Mouse (Mus musculus) testis, adult 2 months (tissue): ENCODE results near the gene Ankk1. TPM values are rescaled to one million over a fixed set of nuclear protein-coding genes. Genes with fewer than 3 reads are reported as not detected.

ENCODE experiments used
- H3K27ac ChIP-seq: fragments of 200-500 bp; 2 replicates; pipeline ENCODE4 v1.5.1; 2012; ENCODE audit warnings: low read depth, low read length; ENCODE audit not compliant: control insufficient read depth, insufficient read depth
- H3K27me3 ChIP-seq: fragments of 200-500 bp; 2 replicates; pipeline ENCODE4 v1.6.1; 2012; ENCODE audit warnings: mild to moderate bottlenecking, low read length, moderate library complexity; ENCODE audit not compliant: control insufficient read depth, insufficient read depth
- H3K36me3 ChIP-seq: fragments of 200-500 bp; 2 replicates; pipeline ENCODE4 v1.6.1; 2012; ENCODE audit warnings: mild to moderate bottlenecking, low read length; ENCODE audit not compliant: control insufficient read depth, insufficient read depth
- H3K4me1 ChIP-seq: fragments of 200-500 bp; 2 replicates; pipeline ENCODE4 v1.6.1; 2012; ENCODE audit warnings: low read length; ENCODE audit not compliant: control insufficient read depth, insufficient read depth
- H3K4me3 ChIP-seq: fragments of 200-500 bp; 2 replicates; pipeline ENCODE4 v1.5.1; 2012; ENCODE audit warnings: low read depth, mild to moderate bottlenecking, low read length, moderate library complexity, mixed read lengths; ENCODE audit not compliant: control insufficient read depth
- CTCF ChIP-seq: fragments of 200-500 bp; IDR thresholded peaks from 2 replicates; pipeline ENCODE4 v1.5.1; 2012; ENCODE audit warnings: low read depth, mild to moderate bottlenecking, inconsistent platforms, low read length, moderate library complexity; ENCODE audit not compliant: control insufficient read depth, insufficient read depth, insufficient replicate concordance
- POLR2A ChIP-seq: fragments of 200-500 bp; IDR thresholded peaks from 2 replicates; pipeline ENCODE4 v1.6.1; 2012; ENCODE audit warnings: low read depth, mild to moderate bottlenecking, inconsistent platforms, low read length, moderate library complexity; ENCODE audit not compliant: control insufficient read depth
- polyA plus RNA-seq: library from polyadenylated mRNA; depleted of rRNA; stranded (reverse); fragments of >200 nt; gene quantifications from 2 replicates; pipeline ENCODE4 v1.2.3, GENCODE M21; 2012

Ankk1 gene
- polyA plus RNA-seq, 1 experiment: 0.30 TPM

DNA sequence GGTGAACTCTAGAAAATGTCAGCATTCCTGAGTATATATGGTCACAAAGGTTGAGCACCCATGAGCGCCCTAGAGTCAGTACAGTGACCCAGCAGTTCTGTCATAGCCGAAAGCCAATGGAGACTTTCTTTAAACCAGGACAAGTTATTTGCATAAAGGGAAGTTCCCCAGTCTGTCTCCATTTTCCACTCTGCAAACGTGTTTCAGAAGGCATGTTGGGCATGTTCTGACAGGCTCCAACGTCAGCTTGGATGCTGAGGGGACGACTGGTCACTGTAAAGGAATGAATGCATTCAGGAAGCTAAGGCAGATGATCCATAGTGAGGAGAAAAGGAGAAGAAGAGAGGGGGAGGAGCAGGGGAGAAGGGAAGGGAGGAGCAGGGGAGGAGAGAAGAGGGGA is 657 bp upstream of the Ankk1 start:
- H3K4me1 ChIP-seq: no peaks in the 10 kb centered on the region
- H3K4me3 ChIP-seq: no peak overlapping the region
- H3K36me3 ChIP-seq: no peaks in the 10 kb centered on the region
- TF ChIP-seq POLR2A (no peak), CTCF (no peak)
- no peak overlapping the region for H3K27ac ChIP-seq
- no peaks in the 10 kb centered on the region for H3K27me3 ChIP-seq

DNA sequence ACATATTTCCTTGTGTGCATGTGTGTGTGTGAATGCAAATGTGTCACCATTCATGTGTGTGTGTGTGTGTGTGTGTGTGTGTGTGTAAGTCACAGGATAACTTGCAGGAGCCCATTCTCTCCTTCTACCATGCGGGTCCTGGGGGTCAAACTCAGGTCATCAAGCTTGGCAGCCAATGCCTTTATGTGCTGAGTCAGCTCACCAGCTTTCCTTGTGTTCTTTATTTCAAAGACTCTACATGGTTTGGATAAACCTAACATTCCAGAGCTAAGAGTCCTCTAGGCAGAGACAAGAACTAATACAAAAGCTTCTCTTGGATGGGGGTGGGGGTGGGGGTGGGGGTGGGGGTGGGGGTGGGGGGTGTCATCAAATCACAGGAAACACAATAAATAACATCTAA is 1.2 kb downstream of the Ankk1 start:
- no peaks in the 10 kb centered on the region for H3K27me3 ChIP-seq
- H3K4me1 ChIP-seq: no peaks in the 10 kb centered on the region
- H3K36me3 ChIP-seq: no peaks in the 10 kb centered on the region
- TF ChIP-seq CTCF (no peak), POLR2A (no peak)
- no peak overlapping the region for H3K27ac ChIP-seq
- H3K4me3 ChIP-seq: no peak overlapping the region

DNA sequence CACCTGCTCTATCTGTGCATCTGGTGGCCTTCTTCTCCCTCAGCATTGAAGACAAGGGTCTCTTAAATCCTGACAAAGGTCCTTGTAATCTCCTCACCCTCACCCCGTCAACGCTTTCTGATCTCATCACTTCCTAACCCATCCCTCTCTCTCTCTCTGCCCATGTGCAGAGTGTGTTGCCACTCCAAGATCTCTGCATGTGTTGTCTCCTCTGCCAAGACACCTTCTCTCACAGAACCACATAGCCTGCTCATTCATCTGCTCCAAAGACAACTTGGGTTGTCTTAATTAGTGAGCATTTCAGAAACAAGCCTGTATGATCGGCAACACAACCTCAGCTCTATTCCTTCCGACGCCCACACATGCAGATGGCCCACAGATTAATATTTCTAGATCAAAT is 3.0 kb downstream of the Ankk1 start:
- no peaks in the 10 kb centered on the region for H3K4me1 ChIP-seq
- H3K36me3 ChIP-seq: no peaks in the 10 kb centered on the region
- no peak for TF ChIP-seq CTCF
- no peak for TF ChIP-seq POLR2A

DNA sequence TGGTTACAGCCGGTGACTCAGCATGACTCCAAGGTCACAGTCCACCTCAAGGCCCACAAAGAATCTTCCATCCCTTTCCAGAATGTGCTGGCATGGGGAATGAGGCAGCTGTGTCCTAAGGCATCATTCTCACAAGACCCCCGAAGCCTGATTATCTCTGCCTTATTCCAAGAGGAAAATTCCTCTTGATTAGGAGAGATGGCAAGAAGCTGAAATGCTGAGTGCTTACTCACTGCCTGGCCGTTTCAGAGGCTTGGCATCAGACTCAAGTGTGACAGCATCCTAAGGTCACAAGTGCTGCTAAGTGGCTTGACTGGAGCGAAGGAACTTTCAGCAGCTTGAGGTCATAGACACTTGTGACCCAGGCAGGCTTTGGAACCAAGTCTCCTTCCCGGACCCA is 16.2 kb downstream of the Ankk1 start:
- peak overlapping the region; percentile 10 for H3K4me3 ChIP-seq
- no peaks in the 10 kb centered on the region for H3K4me1 ChIP-seq

More for the DNA sequence above, 3.0 kb downstream of the Ankk1 start:
- Histone ChIP-seq H3K27ac (no peak overlapping the region), H3K4me3 (no peak overlapping the region), H3K27me3 (no peaks in the 10 kb centered on the region)

DNA sequence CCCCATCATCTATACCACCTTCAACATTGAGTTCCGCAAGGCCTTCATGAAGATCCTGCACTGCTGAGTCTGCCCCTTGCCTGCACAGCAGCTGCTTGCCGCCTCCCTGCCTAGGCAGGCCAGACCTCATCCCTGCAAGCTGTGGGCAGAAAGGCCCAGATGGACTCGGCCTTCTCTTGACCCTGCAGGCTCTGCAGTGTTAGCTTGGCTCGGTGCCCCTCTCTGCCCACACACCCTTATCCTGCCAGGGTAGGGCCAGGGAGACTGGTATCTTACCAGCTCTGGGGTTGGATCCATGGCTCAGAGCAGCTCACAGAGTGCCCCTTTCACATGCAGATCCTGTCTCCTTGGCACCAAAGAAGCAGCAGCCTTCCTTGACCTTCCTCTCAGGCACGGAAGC is 19.8 kb downstream of the Ankk1 start:
- Histone ChIP-seq H3K36me3 (no peaks in the 10 kb centered on the region), H3K27me3 (no peaks in the 10 kb centered on the region), H3K4me1 (no peaks in the 10 kb centered on the region), H3K4me3 (no peak overlapping the region), H3K27ac (no peak overlapping the region)
- TF ChIP-seq CTCF (no peak), POLR2A (no peak)

More for the DNA sequence above, 16.2 kb downstream of the Ankk1 start:
- no peaks in the 10 kb centered on the region for H3K27me3 ChIP-seq
- TF ChIP-seq CTCF (no peak), POLR2A (no peak)
- H3K36me3 ChIP-seq: no peaks in the 10 kb centered on the region
- no peak overlapping the region for H3K27ac ChIP-seq

DNA sequence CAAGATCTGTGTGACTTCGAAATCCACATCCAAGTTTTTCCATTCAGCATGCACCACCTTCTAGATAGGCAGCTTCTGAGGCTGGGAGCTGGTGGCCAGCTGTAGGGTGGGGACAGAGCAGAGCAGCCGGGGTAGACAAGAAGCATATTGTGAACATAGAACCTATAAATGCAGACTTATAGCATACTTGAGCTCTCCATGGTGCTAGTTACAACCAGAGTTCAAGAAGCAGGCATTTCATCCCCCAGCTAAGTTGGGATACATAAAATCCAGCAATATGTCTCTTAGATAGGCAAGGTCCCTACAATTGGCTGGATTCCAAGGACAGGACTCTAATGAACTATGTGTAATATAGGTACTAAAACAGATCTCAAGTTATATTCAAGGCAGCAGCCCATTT is 23.1 kb downstream of the Ankk1 start:
- Histone ChIP-seq H3K27me3 (no peaks in the 10 kb centered on the region), H3K27ac (no peak overlapping the region), H3K4me1 (no peaks in the 10 kb centered on the region), H3K4me3 (no peak overlapping the region), H3K36me3 (no peaks in the 10 kb centered on the region)
- no peak for TF ChIP-seq CTCF
- TF ChIP-seq POLR2A: no peak

- Histone ChIP-seq H3K4me3 (no peak overlapping the region), H3K27ac (no peak overlapping the region), H3K4me1 (no peaks in the 10 kb centered on the region), H3K36me3 (no peaks in the 10 kb centered on the region), H3K27me3 (no peaks in the 10 kb centered on the region)
- TF ChIP-seq POLR2A: no peak
- no peak for TF ChIP-seq CTCF
Measured at GRCm38 (mm10) chr9:49396006-49396405, 30.8 kb downstream of the Ankk1 start.

DNA sequence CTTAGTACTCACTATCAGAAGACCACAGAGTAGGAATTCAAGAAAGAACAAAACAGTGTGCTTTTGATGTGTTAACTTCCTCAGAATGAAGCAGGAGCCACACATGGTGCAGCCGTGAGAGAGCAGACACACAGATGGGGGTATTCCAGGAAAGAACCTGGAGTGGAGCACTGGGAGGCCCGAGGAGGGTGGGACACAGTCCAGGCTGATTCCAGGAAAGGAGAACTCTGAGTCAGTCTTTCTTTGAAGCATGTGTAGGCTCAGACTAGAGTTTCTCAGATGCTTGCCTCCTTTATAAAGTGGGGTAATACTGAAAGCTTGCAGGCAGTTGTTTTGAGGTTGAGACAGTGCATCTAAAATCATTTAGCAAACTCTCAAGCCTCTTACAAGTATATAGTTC is 34.6 kb downstream of the Ankk1 start:
- Histone ChIP-seq H3K4me1 (no peaks in the 10 kb centered on the region), H3K27ac (no peak overlapping the region)
- no peak for TF ChIP-seq POLR2A
- TF ChIP-seq CTCF: no peak

More for the DNA sequence above, 34.6 kb downstream of the Ankk1 start:
- H3K4me3 ChIP-seq: no peak overlapping the region
- no peaks in the 10 kb centered on the region for H3K36me3 ChIP-seq
- no peaks in the 10 kb centered on the region for H3K27me3 ChIP-seq
